Mouse (Mus musculus) liver, postnatal 0 days (tissue): ENCODE data around the gene Ttc28. TPM values are rescaled to one million over a fixed set of nuclear protein-coding genes. Genes with fewer than 3 reads are reported as not detected.

ENCODE experiments used
- ATAC-seq: fragments of 200-750 bp; cut with Nextera tagmentation; 2 replicates; pipeline ENCODE4 v1.8.0; 2017; ENCODE audit warnings: mild to moderate bottlenecking, moderate library complexity
- DNase-seq: peaks from one replicate; pipeline ENCODE4 v3.0.0-alpha.2; 2016
- H3K27ac ChIP-seq: fragments of 300-500 bp; sonication (generic); 2 replicates; pipeline ENCODE4 v1.5.1; 2014; ENCODE audit warnings: antibody characterized with exemption, moderate library complexity, mild to moderate bottlenecking, low read depth
- H3K27me3 ChIP-seq: fragments of 300-500 bp; sonication (generic); 2 replicates; pipeline ENCODE4 v1.6.1; 2014; ENCODE audit warnings: low read length, control low read depth, mixed read lengths; ENCODE audit not compliant: insufficient read depth
- H3K36me3 ChIP-seq: fragments of 300-500 bp; sonication (generic); replicated peaks from 2 replicates; pipeline ENCODE4 v1.6.1; 2014; ENCODE audit warnings: mild to moderate bottlenecking, control low read depth, low read length, moderate library complexity, mixed read lengths; ENCODE audit not compliant: insufficient read depth
- H3K4me1 ChIP-seq: fragments of 300-500 bp; sonication (generic); 2 replicates; pipeline ENCODE4 v1.6.1; 2014; ENCODE audit warnings: antibody characterized with exemption, mild to moderate bottlenecking, control low read depth; ENCODE audit not compliant: insufficient read depth
- H3K4me2 ChIP-seq: fragments of 300-500 bp; sonication (generic); 2 replicates; pipeline ENCODE4 v1.6.1; 2014; ENCODE audit warnings: low read depth, mild to moderate bottlenecking, low read length, moderate library complexity, mixed read lengths
- H3K4me3 ChIP-seq: fragments of 300-500 bp; sonication (generic); 2 replicates; pipeline ENCODE4 v1.5.1; 2014; ENCODE audit warnings: low read depth, low read length
- H3K9ac ChIP-seq: fragments of 300-500 bp; sonication (generic); replicated peaks from 2 replicates; pipeline ENCODE4 v1.6.1; 2014; ENCODE audit warnings: mild to moderate bottlenecking, moderate library complexity
- H3K9me3 ChIP-seq: fragments of 300-500 bp; sonication (generic); 2 replicates; pipeline ENCODE4 v1.6.1; 2016; ENCODE audit warnings: mild to moderate bottlenecking, control low read depth, low read length, mixed read lengths
- CTCF ChIP-seq: sonication (generic); IDR thresholded peaks from 2 replicates; pipeline ENCODE4 v1.5.1; 2016; ENCODE audit warnings: antibody characterized with exemption, low read depth
- EP300 ChIP-seq: IDR thresholded peaks from 2 replicates; pipeline ENCODE4 v1.6.1; 2016; ENCODE audit warnings: antibody characterized with exemption, low read depth, mild to moderate bottlenecking
- WGBS: fragments of 180-500 bp; shearing (Covaris S2); extraction: QIAGEN DNeasy Blood & Tissue Kit; methylation state at CpG from one replicate; pipeline ENCODE4 v1.1.7; 2014; ENCODE audit not compliant: insufficient replicate concordance; 5-methylcytosine and 5-hydroxymethylcytosine counted together
- polyA plus RNA-seq: library from polyadenylated mRNA; unstranded; fragments of >200 nt; fragmentation: Nextera tagmentation; extraction: Ambion mirVana; gene quantifications from 2 replicates; pipeline ENCODE4 v1.2.1, GENCODE M21; 2015

The Ttc28 gene
- polyA plus RNA-seq, 1 experiment from 2014 or later: 0.73 TPM

- no peak for TF ChIP-seq CTCF
- no peak for TF ChIP-seq EP300
- no peaks in the 10 kb centered on the region for H3K4me1 ChIP-seq
- no peak overlapping the region for H3K4me3 ChIP-seq
- H3K9me3 ChIP-seq: no peaks in the 10 kb centered on the region
- no peaks in the 10 kb centered on the region for H3K36me3 ChIP-seq
- no peak for ATAC-seq
- no peaks in the 10 kb centered on the region for H3K27me3 ChIP-seq
- WGBS: 72% methylated on average over 11 of the region's 11 CpGs
- no peak overlapping the region for H3K27ac ChIP-seq
- no peak for DNase-seq
- H3K9ac ChIP-seq: no peak overlapping the region
- H3K4me2 ChIP-seq: no peak overlapping the region
Measured at GRCm38 (mm10) chr5:111097233-111098160, 217.9 kb downstream of the Ttc28 start.

- no peaks in the 10 kb centered on the region for H3K27me3 ChIP-seq
- no peak overlapping the region for H3K9ac ChIP-seq
- TF ChIP-seq EP300 (no peak), CTCF (no peak)
- H3K4me3 ChIP-seq: no peak overlapping the region
- DNase-seq (no peak), ATAC-seq (no peak)
- no peak overlapping the region for H3K27ac ChIP-seq
- no peak overlapping the region for H3K4me2 ChIP-seq
- H3K36me3 ChIP-seq: no peaks in the 10 kb centered on the region
- H3K9me3 ChIP-seq: no peaks in the 10 kb centered on the region
- WGBS: 61% methylated on average over 7 of the region's 7 CpGs
- H3K4me1 ChIP-seq: no peaks in the 10 kb centered on the region
Measured at GRCm38 (mm10) chr5:111098516-111099274, 219.1 kb downstream of the Ttc28 start.

GRCm38 (mm10) chr5:111100585-111100984 lies 221.0 kb downstream of the Ttc28 start:
- H3K4me3 ChIP-seq: no peak overlapping the region
- TF ChIP-seq EP300 (no peak), CTCF (no peak)
- ATAC-seq: no peak
- no peaks in the 10 kb centered on the region for H3K9me3 ChIP-seq
- H3K4me2 ChIP-seq: no peak overlapping the region
- 65% methylated on average over 7 of the region's 7 CpGs for WGBS
- no peaks in the 10 kb centered on the region for H3K4me1 ChIP-seq
- no peaks in the 10 kb centered on the region for H3K27me3 ChIP-seq
- H3K27ac ChIP-seq: no peak overlapping the region
- no peak for DNase-seq
- H3K9ac ChIP-seq: no peak overlapping the region
- H3K36me3 ChIP-seq: no peaks in the 10 kb centered on the region

- H3K4me3 ChIP-seq: no peak overlapping the region
- TF ChIP-seq CTCF: no peak
- no peak for TF ChIP-seq EP300
- no peak overlapping the region for H3K27ac ChIP-seq
- H3K9ac ChIP-seq: no peak overlapping the region
- no peaks in the 10 kb centered on the region for H3K9me3 ChIP-seq
- no peaks in the 10 kb centered on the region for H3K36me3 ChIP-seq
- H3K4me1 ChIP-seq: no peaks in the 10 kb centered on the region
- H3K27me3 ChIP-seq: no peaks in the 10 kb centered on the region
- 66% methylated on average over 6 of the region's 6 CpGs for WGBS
- no peak for ATAC-seq
- H3K4me2 ChIP-seq: no peak overlapping the region
- no peak for DNase-seq
Measured at GRCm38 (mm10) chr5:111101383-111101932, 221.9 kb downstream of the Ttc28 start.

- WGBS: 78% methylated on average over 7 of the region's 7 CpGs
- Histone ChIP-seq H3K36me3 (no peaks in the 10 kb centered on the region), H3K27me3 (no peaks in the 10 kb centered on the region), H3K9ac (no peak overlapping the region), H3K27ac (no peak overlapping the region), H3K9me3 (no peaks in the 10 kb centered on the region), H3K4me2 (no peak overlapping the region), H3K4me1 (no peaks in the 10 kb centered on the region), H3K4me3 (no peak overlapping the region)
- no peak for ATAC-seq
- TF ChIP-seq CTCF: no peak
- no peak for TF ChIP-seq EP300
- no peak for DNase-seq
Measured at GRCm38 (mm10) chr5:111104801-111105200, 225.2 kb downstream of the Ttc28 start.

GRCm38 (mm10) chr5:111111378-111111777 lies 231.8 kb downstream of the Ttc28 start:
- Histone ChIP-seq H3K4me1 (no peaks in the 10 kb centered on the region), H3K9me3 (no peaks in the 10 kb centered on the region), H3K27ac (no peak overlapping the region), H3K4me3 (no peak overlapping the region), H3K36me3 (no peaks in the 10 kb centered on the region), H3K9ac (no peak overlapping the region), H3K4me2 (no peak overlapping the region), H3K27me3 (no peaks in the 10 kb centered on the region)
- TF ChIP-seq EP300 (no peak), CTCF (no peak)
- WGBS: 72% methylated on average over 6 of the region's 6 CpGs
- ATAC-seq: no peak
- no peak for DNase-seq
